Mouse (Mus musculus) heart, postnatal 36 days (tissue): ENCODE measurements around the gene Rpl27. TPM values are rescaled to one million over a fixed set of nuclear protein-coding genes. Genes with fewer than 3 reads are reported as not detected.
"Not testable (repeated sequence)": the region's sequence is repeated elsewhere in the genome, so short reads cannot be mapped to it uniquely, and the experiment has no call there.

ENCODE experiments used
- DNase-seq, 2 experiments: peaks; one replicate each; pipeline ENCODE4 v3.0.0; 2021 to 2022
- intact Hi-C: fragments of 180-260 bp; cut with DNase I; formaldehyde crosslinking; loops from one replicate; pipeline ENCODE4 v1.15.1; 2025
- total RNA-seq, 2 experiments: library from RNA; stranded (reverse); gene quantifications; 2 replicates each; pipeline ENCODE4 v1.2.3; 2021

Gene Rpl27
- total RNA-seq, 2 experiments from 2014 or later, result 48.2 to 52.4 TPM

DNA sequence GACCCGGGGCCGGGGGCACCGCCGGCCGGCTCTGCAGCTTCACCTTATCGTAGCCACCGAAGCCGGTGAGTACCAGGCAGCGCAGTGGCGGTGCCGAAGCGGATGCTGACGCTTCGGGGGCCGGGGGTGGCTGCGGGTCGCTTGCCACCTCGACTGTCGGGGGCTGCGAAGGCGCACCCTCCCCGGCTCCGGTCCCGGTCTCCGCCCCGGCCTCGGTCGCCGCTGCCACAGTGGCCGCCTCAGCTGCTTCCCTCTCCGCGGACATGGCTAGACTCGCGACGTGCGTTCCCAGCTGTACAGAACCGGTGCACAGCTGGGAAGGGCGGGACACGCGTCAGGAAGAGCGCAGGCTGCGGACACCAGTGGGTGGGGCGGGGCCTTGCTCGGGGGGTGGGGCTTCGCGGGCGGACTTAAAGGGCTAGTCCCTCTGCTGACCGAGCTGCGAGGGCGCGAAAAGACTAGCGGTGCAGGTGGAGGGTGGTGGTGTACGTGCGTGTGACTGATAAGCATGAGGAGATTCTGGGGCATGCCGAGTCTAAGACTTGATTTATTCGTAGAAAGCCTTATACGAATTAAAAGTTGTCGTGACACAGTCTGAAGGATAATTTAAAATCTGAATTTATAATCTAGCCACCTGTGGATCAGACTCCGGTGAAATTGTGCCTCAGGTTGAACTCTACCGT lies 23.9 kb downstream of the Rpl27 start, which contains the start of gene Vat1:
Vat1 (minus strand) TSS at position 362 of the 683 bp plus-strand sequence.
- peak; percentile 73 to 82 for DNase-seq
- intact Hi-C loops, result loop anchor here (2.0 to 5.0 kb wide), 2 partner anchors 23 to 86 kb away; partner anchors contain the start of genes Brca1, Nbr1 and Rpl27

- intact Hi-C loops, result loop anchor here (2.0 to 5.0 kb wide), 2 partner anchors 24 to 86 kb away; partner anchors contain the start of genes Brca1, Nbr1 and Rpl27
- DNase-seq, result not testable (repeated sequence)
Observed at GRCm38 (mm10) chr11:101466552-101466950, 24.5 kb downstream of the Rpl27 start.

DNA sequence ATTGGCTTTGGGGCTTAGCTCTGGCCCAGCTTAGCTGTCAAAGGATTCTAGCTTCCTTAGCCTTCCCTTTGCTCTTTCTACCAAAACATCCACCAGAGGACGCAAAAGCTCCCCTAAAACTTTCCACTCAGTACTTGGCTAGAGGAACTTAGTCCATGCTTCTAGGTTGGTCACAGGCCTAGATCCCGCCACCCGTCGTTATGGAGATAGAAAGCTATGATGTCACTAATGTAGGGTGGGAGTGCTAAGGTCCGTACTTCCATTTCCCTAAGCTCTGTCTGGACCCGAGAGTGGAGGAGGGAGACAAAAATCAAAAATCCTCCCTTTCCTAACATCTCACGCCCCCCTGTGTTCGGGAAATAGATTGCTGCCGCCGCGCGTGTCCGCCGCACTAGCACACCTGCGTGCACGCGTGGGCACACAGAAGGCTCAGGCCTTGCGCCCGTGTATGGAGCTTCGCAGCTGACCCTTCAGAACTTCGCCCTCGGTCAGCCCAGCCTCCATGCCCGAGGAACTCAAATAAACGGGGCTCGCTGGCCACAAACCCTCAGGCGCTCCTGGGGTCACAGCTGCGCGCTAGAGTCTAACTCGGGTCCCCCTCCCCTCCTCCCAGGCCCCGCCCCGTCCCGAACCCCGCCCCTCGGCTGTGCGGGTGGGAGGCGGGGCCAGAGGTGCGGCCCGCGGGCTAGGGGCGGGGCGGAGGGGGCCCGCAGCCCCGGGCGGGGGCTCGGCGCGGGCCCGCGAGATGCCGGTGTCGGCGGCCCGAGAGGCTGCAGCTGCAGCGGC lies 25.6 kb downstream of the Rpl27 start:
- DNase-seq, result peak; percentile 68 to 71
- intact Hi-C loops, result loop anchor here (2.0 to 5.0 kb wide), 2 partner anchors 25 to 85 kb away; partner anchors contain the start of genes Brca1, Nbr1 and Rpl27

- intact Hi-C loops, result loop anchor here (5.0 kb wide), 1 partner anchor 84 kb away; the partner anchor contains the start of genes Brca1 and Nbr1
- peak in 1 of 2 experiments; percentile 30 for DNase-seq
Observed at GRCm38 (mm10) chr11:101468263-101468688, 26.2 kb downstream of the Rpl27 start.

DNA sequence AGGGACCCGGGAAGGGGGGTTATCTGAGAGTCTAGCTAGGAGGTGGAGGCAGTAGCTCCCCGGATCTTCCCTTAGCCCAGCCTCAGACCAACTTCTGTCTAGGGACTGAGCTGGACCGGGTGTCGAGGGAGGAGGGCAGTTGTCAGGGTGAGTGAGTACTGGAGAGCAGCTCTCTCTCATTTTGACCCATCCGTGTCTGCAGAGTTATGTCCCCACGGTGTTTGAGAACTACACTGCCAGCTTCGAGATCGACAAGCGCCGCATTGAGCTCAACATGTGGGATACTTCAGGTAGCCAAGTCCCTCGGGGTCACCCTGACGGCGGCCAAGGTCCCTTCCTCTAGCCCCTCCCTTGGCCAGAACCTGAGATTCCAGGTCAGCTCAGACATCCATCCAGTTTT lies 26.6 kb downstream of the Rpl27 start:
- intact Hi-C loops, result loop anchor here (5.0 kb wide), 1 partner anchor 84 kb away; the partner anchor contains the start of genes Brca1 and Nbr1

DNA sequence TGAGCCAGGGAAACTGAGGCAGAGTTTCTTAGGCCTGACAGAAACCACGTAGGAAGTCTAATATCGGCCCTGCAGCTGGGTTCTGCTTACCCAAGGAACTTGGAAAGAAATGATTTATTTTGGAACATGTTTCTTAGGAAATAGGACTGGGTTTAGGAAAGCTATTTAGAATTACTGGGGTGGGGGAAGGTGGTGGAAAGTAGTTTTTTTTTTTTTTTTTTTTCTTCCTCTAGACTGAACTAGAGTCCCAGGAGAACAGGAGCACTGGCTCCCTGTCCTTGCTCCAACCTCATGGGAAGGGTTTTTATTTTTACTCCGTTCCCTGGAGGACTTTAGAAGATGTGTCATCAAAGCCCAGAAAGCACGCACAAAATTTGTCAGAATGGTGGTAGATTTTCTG lies 27.1 kb downstream of the Rpl27 start:
- intact Hi-C loops, result loop anchor here (5.0 kb wide), 1 partner anchor 83 kb away; the partner anchor contains the start of genes Brca1 and Nbr1
- no peak for DNase-seq

More for the DNA sequence above, 26.6 kb downstream of the Rpl27 start:
- DNase-seq, result peak in 1 of 2 experiments; percentile 18

- intact Hi-C loops, result no loop called here
- DNase-seq, result no peak
Observed at GRCm38 (mm10) chr11:101470206-101470605, 28.1 kb downstream of the Rpl27 start.

DNA sequence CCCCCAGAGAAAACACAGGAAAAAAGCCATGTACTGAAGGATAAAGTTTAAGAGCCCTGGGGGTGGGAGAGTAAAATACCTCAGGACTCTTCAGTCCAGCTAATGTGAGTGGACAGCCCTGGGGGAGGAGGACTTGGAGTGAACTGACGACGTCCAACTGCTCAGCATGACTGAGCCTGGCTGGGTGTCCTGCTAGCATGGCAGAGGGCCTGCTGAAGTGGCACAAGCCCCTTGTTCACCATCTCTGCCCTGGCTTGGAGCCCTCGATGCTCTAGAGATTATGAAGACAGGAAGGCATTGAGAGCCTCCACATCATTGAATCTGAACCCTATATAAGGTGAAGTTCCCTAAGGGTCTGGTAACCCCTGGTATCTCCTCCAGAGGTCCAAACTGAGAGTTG lies 29.8 kb downstream of the Rpl27 start:
- intact Hi-C loops, result no loop called here

GRCm38 (mm10) chr11:101472336-101472735 lies 30.2 kb downstream of the Rpl27 start:
- intact Hi-C loops, result no loop called here
- DNase-seq, result no peak

More for the DNA sequence above, 29.8 kb downstream of the Rpl27 start:
- DNase-seq, result no peak

- intact Hi-C loops, result not testable (repeated sequence)
Observed at GRCm38 (mm10) chr11:101473686-101474085, 31.6 kb downstream of the Rpl27 start.

GRCm38 (mm10) chr11:101474298-101474697 lies 32.2 kb downstream of the Rpl27 start:
- DNase-seq, result no peak
- intact Hi-C loops, result no loop called here

More at GRCm38 (mm10) chr11:101473686-101474085, 31.6 kb downstream of the Rpl27 start:
- not testable (repeated sequence) for DNase-seq

- intact Hi-C loops, DNase-seq: not testable (repeated sequence)
Observed at GRCm38 (mm10) chr11:101476361-101476760, 34.3 kb downstream of the Rpl27 start.

- intact Hi-C loops, result no loop called here
- DNase-seq, result no peak
Observed at GRCm38 (mm10) chr11:101477194-101477551, 35.1 kb downstream of the Rpl27 start.

GRCm38 (mm10) chr11:101477552-101478211 lies 35.6 kb downstream of the Rpl27 start:
- intact Hi-C loops, result no loop called here
- DNase-seq, result no peak

DNA sequence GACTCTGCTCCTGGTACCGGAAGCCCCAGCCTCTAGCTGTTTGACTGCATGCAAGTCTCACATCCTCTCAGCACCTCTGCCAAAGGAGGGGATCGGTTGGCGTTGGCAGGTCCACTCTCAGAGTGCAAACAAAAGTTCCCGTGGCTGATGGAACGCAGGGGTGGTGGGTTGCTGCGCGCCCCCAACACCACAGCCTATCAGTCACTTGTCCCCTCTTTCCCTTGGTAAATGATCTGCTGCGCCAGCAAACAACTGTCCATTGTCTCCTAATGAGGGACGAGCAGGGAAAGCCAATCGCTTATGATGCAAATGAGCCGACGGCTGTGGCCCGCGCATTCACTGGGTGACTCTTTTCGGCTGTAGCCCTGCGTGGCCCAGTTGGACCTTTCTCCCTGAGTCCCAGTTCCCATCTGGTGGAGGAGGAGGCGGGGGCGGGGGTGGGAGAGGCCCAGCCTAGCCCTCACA lies 37.1 kb downstream of the Rpl27 start:
- DNase-seq, result no peak
- intact Hi-C loops, result no loop called here

- intact Hi-C loops, result no loop called here
- no peak for DNase-seq
Observed at GRCm38 (mm10) chr11:101480912-101481311, 38.8 kb downstream of the Rpl27 start.

DNA sequence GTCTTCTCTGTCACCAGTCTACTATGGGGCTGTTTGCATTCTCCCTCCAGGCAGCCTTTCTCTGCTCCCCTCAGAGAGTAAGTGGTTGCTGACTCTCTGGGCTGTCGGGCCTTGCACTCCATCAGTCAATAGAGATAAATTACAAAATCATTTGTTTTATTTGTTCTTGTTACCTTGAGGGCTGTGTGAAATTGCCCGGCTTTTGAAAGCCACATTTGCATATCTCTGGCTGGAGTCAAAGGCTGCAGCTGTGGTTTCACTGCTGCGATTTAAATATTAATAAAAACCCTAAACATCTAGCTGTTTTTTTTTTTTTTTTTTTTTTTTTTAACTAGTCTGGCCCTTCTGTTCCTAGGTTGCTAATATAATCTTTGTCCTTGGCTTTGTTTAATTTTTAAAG lies 41.7 kb downstream of the Rpl27 start:
- intact Hi-C loops, result no loop called here
- no peak for DNase-seq

DNA sequence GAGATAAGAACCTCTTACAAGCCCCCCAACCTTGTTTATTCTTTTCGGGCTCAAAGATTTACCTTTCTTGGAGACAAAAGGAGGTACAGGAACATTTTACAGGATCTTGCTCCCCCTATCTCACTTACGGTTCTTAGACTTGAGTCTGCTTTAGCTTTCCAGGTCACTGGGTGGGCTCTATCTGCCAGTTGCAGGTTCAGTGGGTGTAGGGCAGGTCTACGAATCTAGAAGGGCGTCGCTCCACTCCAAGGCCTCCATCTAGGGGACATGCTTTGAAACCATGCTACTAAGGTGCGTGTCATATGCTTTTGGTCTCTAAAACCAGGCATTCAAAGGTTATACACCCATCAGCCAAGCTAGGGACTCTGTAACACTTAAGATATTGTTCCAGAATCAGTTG lies 42.1 kb downstream of the Rpl27 start:
- intact Hi-C loops, result no loop called here
- DNase-seq, result no peak

- DNase-seq, result no peak
- intact Hi-C loops, result no loop called here
Observed at GRCm38 (mm10) chr11:101484814-101485213, 42.7 kb downstream of the Rpl27 start.

GRCm38 (mm10) chr11:101485509-101486028 lies 43.5 kb downstream of the Rpl27 start:
- intact Hi-C loops, result no loop called here
- DNase-seq, result no peak
